Mouse (Mus musculus) kidney, adult 2 months (tissue): ENCODE data around the gene Eif5a2.

ENCODE experiments used
- CTCF ChIP-seq: fragments of 200-500 bp; conservative IDR thresholded peaks from 2 replicates; pipeline ENCODE4 v1.5.1; 2011; ENCODE audit warnings: low read depth, mild to moderate bottlenecking, control low read depth, low read length, moderate library complexity, mixed read lengths; ENCODE audit not compliant: insufficient read depth, insufficient read length
- POLR2A ChIP-seq: fragments of 200-500 bp; IDR thresholded peaks from one replicate; pipeline ENCODE4 v1.6.1; 2011; ENCODE audit warnings: low read depth, low read length, control low read depth

DNA sequence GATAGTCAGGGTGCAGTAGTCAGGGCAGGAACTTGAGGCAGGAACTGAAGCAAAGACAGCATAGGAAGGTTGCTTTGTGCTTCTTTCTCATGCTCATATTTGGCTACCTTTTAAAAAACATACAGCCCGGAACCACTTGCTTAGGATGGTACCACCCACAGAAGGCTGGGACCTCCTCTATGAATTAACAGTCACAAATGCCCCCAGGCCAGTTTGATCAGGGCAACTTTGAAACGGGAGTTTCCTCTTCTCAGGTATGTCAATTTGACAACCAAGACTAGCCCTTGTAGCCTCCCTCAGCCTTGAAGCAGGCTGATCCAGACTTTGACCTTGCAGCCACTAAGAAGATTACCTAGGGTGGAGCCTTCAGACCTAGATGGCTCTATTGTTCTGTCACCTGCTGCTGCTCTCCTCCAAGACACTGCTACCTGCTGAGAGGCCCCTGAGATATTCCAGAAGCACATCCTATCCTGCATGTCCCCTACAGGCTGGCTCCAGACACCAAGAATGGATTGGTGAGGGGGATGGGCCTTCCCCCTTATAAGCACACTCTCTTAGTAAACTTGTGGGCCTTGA lies 55.8 kb downstream of the Eif5a2 start:
- no peak for TF ChIP-seq CTCF
- TF ChIP-seq POLR2A: no peak
